Mouse (Mus musculus) liver (tissue): Measurements from ENCODE around the gene Gm20903.
"Not testable (repeated sequence)": the region's sequence is repeated elsewhere in the genome, so short reads cannot be mapped to it uniquely, and the experiment has no call there.

Experiments used
- DNase-seq: peaks from one replicate; pipeline ENCODE4 v3.0.0-alpha.2; 2020; ENCODE audit warnings: mixed read lengths

The Gm20903 gene

DNA sequence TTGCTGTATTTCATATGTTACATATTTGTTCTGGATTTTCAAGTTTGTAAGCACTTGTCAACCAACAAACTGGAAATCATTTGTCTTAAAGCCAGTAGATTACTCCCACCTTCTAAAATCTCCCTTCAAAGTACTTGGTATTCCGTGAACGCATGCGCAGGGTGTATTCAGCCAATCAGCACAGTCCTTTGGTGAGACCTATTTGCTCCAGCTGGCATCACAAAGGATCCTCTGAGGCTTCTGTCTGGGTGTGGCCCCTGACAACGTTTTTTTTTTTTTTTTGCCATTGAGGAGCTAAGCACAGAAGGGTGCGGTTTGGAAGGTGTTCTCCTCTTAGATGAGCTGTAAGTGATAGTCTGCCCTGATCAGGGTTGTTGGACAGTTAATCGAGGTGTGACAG is at the start of gene Gm20903:
Gene Gm20903, plus strand, starts transcription at position 301 of the 400 bp plus-strand sequence.
- DNase-seq: not testable (repeated sequence)
